Mouse (Mus musculus): ENCODE measurements at regions not wholly inside any gene's neighbourhood (a gene's known extent, or its start where the extent isn't known, plus 50 kb on each side); places are given as distances from the start of the nearest gene placed in this dataset.

- ATAC-seq (replicated peaks; ENCODE audit: poor library complexity) = no peak
These were observed 164.3 kb upstream of the Foxd3 start for GRCm38 (mm10) chr4:99491536-99492514.

- ATAC-seq (replicated peaks; ENCODE audit: poor library complexity) = no peak
These were observed 152.8 kb upstream of the Foxd3 start for GRCm38 (mm10) chr4:99503221-99503744.

- no peak for ATAC-seq (replicated peaks; ENCODE audit: poor library complexity)
These were observed 144.1 kb upstream of the Foxd3 start for GRCm38 (mm10) chr4:99511993-99512392.

- no peak for ATAC-seq (replicated peaks; ENCODE audit: poor library complexity)
These were observed 139.2 kb upstream of the Foxd3 start for GRCm38 (mm10) chr4:99516883-99517282.

- ATAC-seq (replicated peaks; ENCODE audit: poor library complexity) = no peak
These were observed 128.7 kb upstream of the Foxd3 start for GRCm38 (mm10) chr4:99527441-99527840.

GRCm38 (mm10) chr4:99544014-99544413 is 112.1 kb upstream of the Foxd3 start:
- no peak for ATAC-seq (replicated peaks; ENCODE audit: poor library complexity)

- ATAC-seq (replicated peaks; ENCODE audit: poor library complexity) = no peak
These were observed 110.4 kb upstream of the Foxd3 start for GRCm38 (mm10) chr4:99545742-99546141.

GRCm38 (mm10) chr4:99557963-99558362 is 98.1 kb upstream of the Foxd3 start:
- no peak for ATAC-seq (replicated peaks; ENCODE audit: poor library complexity)

- ATAC-seq (replicated peaks; ENCODE audit: poor library complexity) = no peak
These were observed 95.5 kb upstream of the Foxd3 start for GRCm38 (mm10) chr4:99560604-99561003.

GRCm38 (mm10) chr4:99561506-99561937 is 94.6 kb upstream of the Foxd3 start:
- ATAC-seq (replicated peaks; ENCODE audit: poor library complexity) = no peak

GRCm38 (mm10) chr4:99565401-99565800 is 90.7 kb upstream of the Foxd3 start:
- ATAC-seq (replicated peaks; ENCODE audit: poor library complexity) = no peak

GRCm38 (mm10) chr4:99572841-99573642 is 83.1 kb upstream of the Foxd3 start:
- no peak for ATAC-seq (replicated peaks; ENCODE audit: poor library complexity)

- ATAC-seq (replicated peaks; ENCODE audit: poor library complexity) = no peak
These were observed 82.0 kb upstream of the Foxd3 start for GRCm38 (mm10) chr4:99574021-99574531.

GRCm38 (mm10) chr4:99574984-99575383 is 81.1 kb upstream of the Foxd3 start:
- ATAC-seq (replicated peaks; ENCODE audit: poor library complexity) = no peak

- no peak for ATAC-seq (replicated peaks; ENCODE audit: poor library complexity)
These were observed 58.3 kb upstream of the Foxd3 start for GRCm38 (mm10) chr4:99597781-99598180.

GRCm38 (mm10) chr4:99600741-99601140 is 55.4 kb upstream of the Foxd3 start:
- no peak for ATAC-seq (replicated peaks; ENCODE audit: poor library complexity)

GRCm38 (mm10) chr4:99601463-99601862 is 54.6 kb upstream of the Foxd3 start:
- no peak for ATAC-seq (replicated peaks; ENCODE audit: poor library complexity)

Measured in megakaryocyte progenitor cell, adult 5-6 weeks (primary cell).